Mouse (Mus musculus) macrophage (primary cell): ENCODE measurements around the gene Thy1. TPM values are rescaled to one million over a fixed set of nuclear protein-coding genes. Genes with fewer than 3 reads are reported as not detected.

Experiments used
- H3K27ac ChIP-seq: fragments of 350-480 bp; formaldehyde crosslinking; 2 replicates; pipeline ENCODE4 v1.9.0; 2021
- H3K36me3 ChIP-seq: fragments of 350-480 bp; formaldehyde crosslinking; 2 replicates; pipeline ENCODE4 v1.9.0; 2021; ENCODE audit errors: inconsistent target
- H3K4me3 ChIP-seq: fragments of 350-480 bp; formaldehyde crosslinking; 2 replicates; pipeline ENCODE4 v1.9.0; 2021; ENCODE audit errors: inconsistent target
- H3K79me2 ChIP-seq: fragments of 350-480 bp; formaldehyde crosslinking; 2 replicates; pipeline ENCODE4 v1.9.0; 2021; ENCODE audit errors: inconsistent target
- WGBS: methylation state at CpG from one replicate; pipeline ENCODE4 v1.1.7; 2026; ENCODE audit warnings: inconsistent platforms; ENCODE audit not compliant: missing documents; 5-methylcytosine and 5-hydroxymethylcytosine counted together
- polyA plus RNA-seq: library from polyadenylated mRNA; stranded (reverse); fragments of 250-400 nt; gene quantifications from 3 replicates; pipeline ENCODE4 v1.2.4, GENCODE M21; 2018; ENCODE audit warnings: inconsistent platforms
- total RNA-seq, 78 experiments: library from RNA; depleted of rRNA; stranded (reverse); fragments of 250-400 nt; gene quantifications; 1 replicate in 9 of 78; 2 replicates in 24 of 78; 3 replicates in 43 of 78; 4 replicates in 2 of 78; pipeline ENCODE4 v1.2.4; 2018; ENCODE audit warnings: inconsistent platforms in 56 of 78

Thy1 gene
- 10 to 100 TPM in 1 of 26 experiments, not detected in 25; 19.8 TPM for total RNA-seq (2018; cell fraction: chromatin; rRNA removed)
- total RNA-seq (2018; cell fraction: cytosol; rRNA removed): under 1 TPM in 6 of 26 experiments, not detected in 20; 0.10 to 0.91 (median 0.34) TPM
- 1 to 10 TPM in 1 of 26 experiments, under 1 TPM in 1, not detected in 24; 0.36 to 1.2 TPM for total RNA-seq (2018; cell fraction: nucleus; rRNA removed)
- 0.38 to 0.87 TPM in 2 of 3 replicates, not detected in the other for polyA plus RNA-seq

GRCm38 (mm10) chr9:44042836-44043707, at the start of gene Thy1:
TSS of gene Thy1 (plus strand) at chr9:44043384.
- no peaks in the 10 kb centered on the region for H3K79me2 ChIP-seq
- H3K4me3 ChIP-seq: no peak within 1 kb of the TSS
- no peak within 1 kb of the TSS for H3K27ac ChIP-seq
- WGBS: 12% methylated on average over 30 of the region's 30 CpGs
- H3K36me3 ChIP-seq: no peaks in the 10 kb centered on the region

- 84% methylated on average over 2 of the region's 2 CpGs for WGBS
- H3K36me3 ChIP-seq: no peaks in the 10 kb centered on the region
These were observed 45.5 kb upstream of the Thy1 start for GRCm38 (mm10) chr9:43997681-43998080.

GRCm38 (mm10) chr9:43998851-43999250, 44.3 kb upstream of the Thy1 start:
- 98% methylated on average over 4 of the region's 4 CpGs for WGBS
- no peaks in the 10 kb centered on the region for H3K79me2 ChIP-seq

More at GRCm38 (mm10) chr9:43997681-43998080, 45.5 kb upstream of the Thy1 start:
- Histone ChIP-seq H3K79me2 (no peaks in the 10 kb centered on the region), H3K4me3 (no peak overlapping the region), H3K27ac (no peak overlapping the region)

GRCm38 (mm10) chr9:44004362-44004761, 38.8 kb upstream of the Thy1 start:
- 49% methylated on average over 3 of the region's 3 CpGs for WGBS
- H3K36me3 ChIP-seq: no peaks in the 10 kb centered on the region

More at GRCm38 (mm10) chr9:43998851-43999250, 44.3 kb upstream of the Thy1 start:
- Histone ChIP-seq H3K27ac (no peak overlapping the region), H3K4me3 (no peak overlapping the region), H3K36me3 (no peaks in the 10 kb centered on the region)

GRCm38 (mm10) chr9:44005305-44005704, 37.9 kb upstream of the Thy1 start:
- no peaks in the 10 kb centered on the region for H3K79me2 ChIP-seq
- no peak overlapping the region for H3K27ac ChIP-seq
- H3K36me3 ChIP-seq: no peaks in the 10 kb centered on the region
- WGBS: 30% methylated on average over 3 of the region's 3 CpGs
- no peak overlapping the region for H3K4me3 ChIP-seq

More at GRCm38 (mm10) chr9:44004362-44004761, 38.8 kb upstream of the Thy1 start:
- no peaks in the 10 kb centered on the region for H3K79me2 ChIP-seq
- H3K4me3 ChIP-seq: no peak overlapping the region
- no peak overlapping the region for H3K27ac ChIP-seq

- H3K4me3 ChIP-seq: no peak overlapping the region
- no peak overlapping the region for H3K27ac ChIP-seq
- whole genome bisulfite sequencing: 63% methylated on average over 2 of the region's 2 CpGs
- H3K36me3 ChIP-seq: no peaks in the 10 kb centered on the region
- no peaks in the 10 kb centered on the region for H3K79me2 ChIP-seq
These were observed 35.9 kb upstream of the Thy1 start for GRCm38 (mm10) chr9:44007323-44007722.

GRCm38 (mm10) chr9:44007991-44008390, 35.2 kb upstream of the Thy1 start:
- no peak overlapping the region for H3K27ac ChIP-seq
- no peaks in the 10 kb centered on the region for H3K36me3 ChIP-seq
- WGBS: 85% methylated on average over 3 of the region's 3 CpGs
- H3K4me3 ChIP-seq: no peak overlapping the region
- no peaks in the 10 kb centered on the region for H3K79me2 ChIP-seq

- WGBS: 46% methylated on average over 3 of the region's 3 CpGs
- H3K36me3 ChIP-seq: no peaks in the 10 kb centered on the region
- H3K79me2 ChIP-seq: no peaks in the 10 kb centered on the region
These were observed 32.3 kb upstream of the Thy1 start for GRCm38 (mm10) chr9:44010900-44011299.

GRCm38 (mm10) chr9:44011668-44012067, 31.5 kb upstream of the Thy1 start:
- Histone ChIP-seq H3K4me3 (no peak overlapping the region), H3K79me2 (no peaks in the 10 kb centered on the region), H3K36me3 (no peaks in the 10 kb centered on the region), H3K27ac (no peak overlapping the region)
- 84% methylated on average over 5 of the region's 5 CpGs for WGBS

More at GRCm38 (mm10) chr9:44010900-44011299, 32.3 kb upstream of the Thy1 start:
- Histone ChIP-seq H3K4me3 (no peak overlapping the region), H3K27ac (no peak overlapping the region)

GRCm38 (mm10) chr9:44012164-44012563, 31.0 kb upstream of the Thy1 start:
- H3K4me3 ChIP-seq: no peak overlapping the region

GRCm38 (mm10) chr9:44012761-44013301, 30.4 kb upstream of the Thy1 start:
- WGBS: 11% methylated on average over 8 of the region's 8 CpGs
- no peak overlapping the region for H3K27ac ChIP-seq
- H3K4me3 ChIP-seq: no peak overlapping the region
- no peaks in the 10 kb centered on the region for H3K79me2 ChIP-seq
- H3K36me3 ChIP-seq: no peaks in the 10 kb centered on the region

More at GRCm38 (mm10) chr9:44012164-44012563, 31.0 kb upstream of the Thy1 start:
- Histone ChIP-seq H3K79me2 (no peaks in the 10 kb centered on the region), H3K27ac (no peak overlapping the region), H3K36me3 (no peaks in the 10 kb centered on the region)
- 81% methylated on average over 6 of the region's 6 CpGs for WGBS

GRCm38 (mm10) chr9:44013781-44014180, 29.4 kb upstream of the Thy1 start:
- Histone ChIP-seq H3K36me3 (no peaks in the 10 kb centered on the region), H3K79me2 (no peaks in the 10 kb centered on the region), H3K27ac (no peak overlapping the region), H3K4me3 (no peak overlapping the region)
- 62% methylated on average over 6 of the region's 6 CpGs for WGBS

- H3K27ac ChIP-seq: no peak overlapping the region
- 92% methylated on average over 5 of the region's 5 CpGs for WGBS
- no peaks in the 10 kb centered on the region for H3K79me2 ChIP-seq
- H3K36me3 ChIP-seq: no peaks in the 10 kb centered on the region
- H3K4me3 ChIP-seq: no peak overlapping the region
These were observed 26.9 kb upstream of the Thy1 start for GRCm38 (mm10) chr9:44016304-44016703.

GRCm38 (mm10) chr9:44017846-44018245, 25.3 kb upstream of the Thy1 start:
- Histone ChIP-seq H3K36me3 (no peaks in the 10 kb centered on the region), H3K79me2 (no peaks in the 10 kb centered on the region), H3K4me3 (no peak overlapping the region), H3K27ac (no peak overlapping the region)
- 93% methylated on average over 5 of the region's 5 CpGs for WGBS

GRCm38 (mm10) chr9:44020001-44020400, 23.2 kb upstream of the Thy1 start:
- Histone ChIP-seq H3K36me3 (no peaks in the 10 kb centered on the region), H3K4me3 (no peak overlapping the region), H3K27ac (no peak overlapping the region), H3K79me2 (no peaks in the 10 kb centered on the region)
- 60% methylated on average over 7 of the region's 7 CpGs for WGBS
